Mouse (Mus musculus): Measurements from ENCODE around the gene Eif4a1. TPM values are rescaled to one million over a fixed set of nuclear protein-coding genes. Genes with fewer than 3 reads are reported as not detected.
A peak's percentile ranks its signal among the peaks of the same experiment; 100 is the strongest.
"Not testable (repeated sequence)": the region's sequence is repeated elsewhere in the genome, so short reads cannot be mapped to it uniquely, and the experiment has no call there.

The Eif4a1 gene
- polyA plus RNA-seq, 2 experiments from 2014 or later = 202 to 297 TPM

DNA sequence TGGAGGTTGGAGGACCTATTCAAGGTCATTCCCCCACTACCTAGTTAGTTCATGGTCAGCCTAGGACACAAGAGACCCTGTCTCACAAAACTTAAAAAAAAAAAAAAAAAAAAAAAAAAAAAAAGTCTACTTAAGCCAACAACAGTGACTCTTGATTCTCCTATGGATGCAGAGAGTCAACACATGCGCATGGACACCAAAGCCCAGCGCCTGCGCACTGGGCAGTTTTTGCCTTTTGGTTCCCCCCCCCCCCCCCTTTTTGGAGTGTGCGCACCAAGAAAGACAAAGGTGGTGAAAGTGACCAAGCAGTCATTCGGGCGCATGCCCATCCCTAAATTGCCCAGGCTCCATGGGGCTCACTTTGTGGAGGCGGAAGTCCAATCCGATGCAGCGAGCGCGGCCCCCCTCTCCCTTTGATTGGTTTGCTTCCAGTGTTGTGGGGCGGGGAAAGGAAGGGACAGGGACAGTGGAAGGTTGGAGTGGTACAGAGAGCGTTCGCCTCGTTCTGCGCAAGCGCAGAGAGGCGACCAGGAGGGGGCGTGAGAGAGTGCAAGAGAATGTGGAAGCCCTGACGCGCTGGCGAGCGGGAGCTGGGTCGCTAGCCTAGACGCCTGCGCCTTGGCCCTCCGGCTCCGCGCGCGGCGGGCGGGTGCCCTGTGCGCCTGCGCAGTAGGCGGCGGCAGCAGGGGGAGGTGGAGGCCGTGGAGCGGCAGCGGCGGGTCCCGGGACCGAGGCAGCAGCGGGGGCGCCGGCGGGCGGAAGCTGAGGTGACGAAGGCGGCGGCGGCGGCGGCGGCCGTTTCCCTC is 39.7 kb downstream of the Eif4a1 start, which contains the start of gene Fxr2:
Gene Fxr2 (plus strand): TSS at position 707 of the 806 bp plus-strand sequence.
- peak; percentile 82 for ATAC-seq

GRCm38 (mm10) chr11:69629802-69630201 is 42.4 kb downstream of the Eif4a1 start:
- no peak for ATAC-seq

- no peak for ATAC-seq
These were observed 43.9 kb downstream of the Eif4a1 start for GRCm38 (mm10) chr11:69628286-69628685.

- not testable (repeated sequence) for ATAC-seq
These were observed 47.9 kb downstream of the Eif4a1 start for GRCm38 (mm10) chr11:69624339-69624738.

DNA sequence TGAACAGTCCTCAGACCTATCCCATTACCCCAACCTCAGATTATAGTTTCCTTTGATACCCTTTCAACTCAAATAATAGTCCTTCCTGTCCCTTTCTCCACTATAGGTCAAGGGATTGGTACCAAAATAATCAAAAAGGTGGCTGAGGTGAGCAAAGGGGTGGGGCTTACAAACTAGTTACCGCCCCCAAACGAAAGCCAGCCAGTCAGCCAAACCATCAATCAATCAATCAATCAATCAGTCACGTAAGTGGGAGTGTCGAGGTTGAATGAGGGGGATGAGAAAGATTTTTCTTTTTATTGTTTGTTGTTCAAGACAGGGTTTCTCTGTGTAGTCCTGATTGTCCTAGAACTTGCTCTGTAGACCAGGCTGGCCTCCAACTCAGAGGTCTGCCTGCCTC is 49.2 kb downstream of the Eif4a1 start:
- ATAC-seq = no peak

DNA sequence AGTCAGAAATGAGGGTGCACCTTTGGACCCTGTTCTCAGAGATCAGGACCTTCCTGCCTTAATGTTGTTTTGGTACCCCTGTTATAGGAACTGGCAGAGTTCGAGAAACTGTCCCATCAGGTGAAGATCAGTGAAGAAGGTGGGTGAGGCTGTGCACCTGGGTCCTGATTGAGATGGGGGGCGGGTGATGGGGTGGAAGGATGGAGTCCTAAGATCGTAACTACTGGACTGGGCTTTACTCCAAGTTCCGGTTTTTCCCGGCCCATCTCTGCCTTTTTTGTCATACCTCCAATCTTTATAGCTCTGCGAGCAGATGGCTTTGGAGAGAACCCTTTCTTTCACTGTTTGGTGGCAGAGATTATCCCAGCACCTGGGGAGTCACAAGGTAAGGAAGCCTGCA is 49.8 kb downstream of the Eif4a1 start:
- ATAC-seq = no peak

GRCm38 (mm10) chr11:69621571-69622268 is 50.5 kb downstream of the Eif4a1 start, which contains the start of gene Sat2:
Gene Sat2 (plus strand): TSS chr11:69622024.
- no peak for ATAC-seq

DNA sequence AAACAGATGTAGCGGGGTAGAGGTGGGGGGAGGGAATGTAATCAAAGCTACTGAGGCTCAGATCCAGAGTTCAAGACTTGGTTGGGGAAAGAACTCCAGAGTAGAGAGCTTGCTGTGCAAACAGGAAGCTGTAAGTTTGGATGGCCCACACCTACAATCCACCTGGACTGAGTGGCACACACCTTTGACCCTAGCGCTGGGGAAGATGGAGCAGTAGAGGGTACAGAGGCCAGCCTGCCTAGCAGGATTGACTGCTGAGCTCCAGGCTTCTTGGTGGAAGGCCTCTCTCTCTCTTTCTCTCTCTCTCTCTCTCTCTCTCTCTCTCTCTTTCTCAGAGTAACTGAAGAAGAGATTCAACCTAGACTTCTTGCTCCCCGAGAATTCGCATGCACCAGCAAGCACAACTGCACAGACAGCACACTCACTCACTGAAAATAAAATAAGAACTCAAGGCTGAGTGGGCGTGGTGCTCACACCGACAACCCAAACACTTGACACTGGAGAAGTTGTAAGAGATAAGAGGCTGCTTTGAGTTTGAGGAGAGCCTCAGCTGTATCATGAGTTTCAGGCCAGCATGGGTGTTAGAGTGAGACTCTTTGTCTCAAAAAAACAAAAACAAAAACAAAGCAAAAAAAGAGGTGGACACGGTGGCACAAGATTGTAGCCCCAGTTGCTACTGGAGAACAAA is 51.7 kb downstream of the Eif4a1 start:
- ATAC-seq = no peak

GRCm38 (mm10) chr11:69617805-69618204 is 54.4 kb downstream of the Eif4a1 start, which contains the start of gene Shbg:
Gene Shbg (minus strand): TSS chr11:69617905.
- ATAC-seq = no peak

Other genes with a start within 250 kb of the Eif4a1 start
- gene Dnah2, start 123.3 kb downstream of the Eif4a1 start, polyA plus RNA-seq (2017; shearing (Covaris generic)) = under 1 TPM in 1 of 2 experiments, not detected in 1; 0.19 TPM
- gene Efnb3, start 112.2 kb downstream of the Eif4a1 start, polyA plus RNA-seq (2017; shearing (Covaris generic)) = under 1 TPM in 1 of 2 experiments, not detected in 1; 0.17 TPM
- 10 to 100 TPM; 25.6 to 27.6 TPM for gene Wrap53, start 92.2 kb downstream of the Eif4a1 start, polyA plus RNA-seq (2017; shearing (Covaris generic))
- 100 to 1,000 TPM; 231 to 302 TPM for gene Trp53, start 92.1 kb downstream of the Eif4a1 start, polyA plus RNA-seq (2017; shearing (Covaris generic))
- under 1 TPM in 1 of 2 experiments, not detected in 1; 0.46 TPM for gene Atp1b2, start 66.5 kb downstream of the Eif4a1 start, polyA plus RNA-seq (2017; shearing (Covaris generic))
- gene Shbg, start 54.5 kb downstream of the Eif4a1 start, polyA plus RNA-seq (2017; shearing (Covaris generic)) = not detected
- gene Sat2, start 50.4 kb downstream of the Eif4a1 start, polyA plus RNA-seq (2017; shearing (Covaris generic)) = not detected
- 1 to 10 TPM; 6.5 to 7.1 TPM for gene Fxr2, start 39.4 kb downstream of the Eif4a1 start, polyA plus RNA-seq (2017; shearing (Covaris generic))
- gene Sox15, start 17.1 kb downstream of the Eif4a1 start, polyA plus RNA-seq (2017; shearing (Covaris generic)) = not detected
- 10 to 100 TPM; 41.3 to 59.7 TPM for gene Mpdu1, start 9.8 kb downstream of the Eif4a1 start, polyA plus RNA-seq (2017; shearing (Covaris generic))
- gene Cd68, start 6.3 kb downstream of the Eif4a1 start, polyA plus RNA-seq (2017; shearing (Covaris generic)) = 1 to 10 TPM; 3.3 to 5.3 TPM
- 10 to 100 TPM; 32.7 to 33.0 TPM for gene Senp3, start 9.7 kb upstream of the Eif4a1 start, polyA plus RNA-seq (2017; shearing (Covaris generic))
- gene Tnfsf13, start 13.4 kb upstream of the Eif4a1 start, polyA plus RNA-seq (2017; shearing (Covaris generic)) = not detected
- not detected for gene Tnfsf12, start 23.4 kb upstream of the Eif4a1 start, polyA plus RNA-seq (2017; shearing (Covaris generic))
- not detected for gene Tnfsfm13, start 23.7 kb upstream of the Eif4a1 start, polyA plus RNA-seq (2017; shearing (Covaris generic))
- 10 to 100 TPM; 24.0 to 28.8 TPM for gene Polr2a, start 86.2 kb upstream of the Eif4a1 start, polyA plus RNA-seq (2017; shearing (Covaris generic))
- not detected for gene Slc35g3, start 89.5 kb upstream of the Eif4a1 start, polyA plus RNA-seq (2017; shearing (Covaris generic))
- 1 to 10 TPM; 7.8 to 8.1 TPM for gene Zbtb4, start 93.5 kb upstream of the Eif4a1 start, polyA plus RNA-seq (2017; shearing (Covaris generic))
- 1 to 10 TPM in 1 of 2 experiments, under 1 TPM in 1; 0.66 to 4.1 TPM for gene Chrnb1, start 123.5 kb upstream of the Eif4a1 start, polyA plus RNA-seq (2017; shearing (Covaris generic))
- not detected for gene Fgf11, start 129.4 kb upstream of the Eif4a1 start, polyA plus RNA-seq (2017; shearing (Covaris generic))
- gene Tmem102, start 133.2 kb upstream of the Eif4a1 start, polyA plus RNA-seq (2017; shearing (Covaris generic)) = not detected
- under 1 TPM in 1 of 2 experiments, not detected in 1; 0.08 TPM for gene Gm39566, start 142.9 kb upstream of the Eif4a1 start, polyA plus RNA-seq (2017; shearing (Covaris generic))
- gene Spem2, start 146.0 kb upstream of the Eif4a1 start, polyA plus RNA-seq (2017; shearing (Covaris generic)) = not detected
- not detected for gene Spem1, start 149.8 kb upstream of the Eif4a1 start, polyA plus RNA-seq (2017; shearing (Covaris generic))
- gene Nlgn2, start 165.4 kb upstream of the Eif4a1 start, polyA plus RNA-seq (2017; shearing (Covaris generic)) = under 1 TPM; 0.59 to 0.66 TPM
- gene Tmem256, start 166.1 kb upstream of the Eif4a1 start, polyA plus RNA-seq (2017; shearing (Covaris generic)) = 100 to 1,000 TPM; 127 to 138 TPM
- gene Plscr3, start 174.0 kb upstream of the Eif4a1 start, polyA plus RNA-seq (2017; shearing (Covaris generic)) = 10 to 100 TPM; 15.4 to 17.5 TPM
- gene Tnk1, start 186.3 kb upstream of the Eif4a1 start, polyA plus RNA-seq (2017; shearing (Covaris generic)) = not detected
- gene Tmem95, start 205.6 kb upstream of the Eif4a1 start, polyA plus RNA-seq (2017; shearing (Covaris generic)) = not detected
- under 1 TPM in 1 of 2 experiments, not detected in 1; 0.56 TPM for gene Kctd11, start 209.0 kb upstream of the Eif4a1 start, polyA plus RNA-seq (2017; shearing (Covaris generic))
- 100 to 1,000 TPM; 213 to 273 TPM for gene Acap1, start 223.1 kb upstream of the Eif4a1 start, polyA plus RNA-seq (2017; shearing (Covaris generic))
- gene 2810408A11Rik, start 228.6 kb upstream of the Eif4a1 start, polyA plus RNA-seq (2017; shearing (Covaris generic)) = 1 to 10 TPM; 1.1 to 1.2 TPM
- gene Neurl4, start 228.6 kb upstream of the Eif4a1 start, polyA plus RNA-seq (2017; shearing (Covaris generic)) = 1 to 10 TPM; 7.9 to 8.0 TPM
- gene Gps2, start 241.5 kb upstream of the Eif4a1 start, polyA plus RNA-seq (2017; shearing (Covaris generic)) = 100 to 1,000 TPM in 1 of 2 experiments, 10 to 100 TPM in 1; 90.7 to 106 TPM
- gene Eif5a, start 249.5 kb upstream of the Eif4a1 start, polyA plus RNA-seq (2017; shearing (Covaris generic)) = 1,000 to 10,000 TPM; 1,092 to 1,351 TPM

Data from activated CD4-positive, CD25-positive, alpha-beta regulatory T cell, adult 4 months (primary cell).